Mouse (Mus musculus) embryonic stem cell, embryonic (primary cell): ENCODE results near the gene Mrpl58.

Experiments used
- CTCF ChIA-PET, 4 experiments: fragments of 300-600 bp in 2 of 4; fragments of 350-600 bp in 2 of 4; sonication (Branson Sonifier 250); formaldehyde crosslinking; loops; one replicate each; lab custom pipeline; 2022; ENCODE audit warnings: inconsistent platforms in 2 of 4; lab: Charles Lee
- POLR2A ChIA-PET, 4 experiments: fragments of 300-600 bp in 2 of 4; fragments of 350-600 bp in 2 of 4; sonication (Branson Sonifier 250); formaldehyde crosslinking; loops; one replicate each; lab custom pipeline; 2022; ENCODE audit warnings: antibody characterized with exemption in 4 of 4, inconsistent platforms in 1 of 4; lab: Charles Lee

Mrpl58 gene

GRCm38 (mm10) chr11:115374695-115375425 lies 28.7 kb upstream of the Mrpl58 start:
- ChIA-PET POLR2A (interaction anchor here (0.6 to 1.2 kb wide), 7 partner anchors 8 to 439 kb away, joined by 3 to 5 read pairs (median 4); partner anchors contain the start of gene Caskin2 (in 1 of the 4)), CTCF (interaction anchor here in 2 of 4 experiments (0.6 to 1.3 kb wide), 2 partner anchors 118 to 150 kb away, joined by 3 to 4 read pairs; no protein-coding TSS in a partner anchor)

GRCm38 (mm10) chr11:115376722-115377121 lies 26.8 kb upstream of the Mrpl58 start:
- ChIA-PET POLR2A (interaction anchor here in 3 of 4 experiments (0.6 to 1.0 kb wide), 3 partner anchors 12 to 42 kb away, joined by 3 to 4 read pairs (median 3); partner anchors contain the start of gene Otop3 (in 1 of the 3)), CTCF (no interaction called here)

GRCm38 (mm10) chr11:115377254-115377653 lies 26.3 kb upstream of the Mrpl58 start:
- ChIA-PET CTCF (interaction anchor here in 3 of 4 experiments (0.5 to 1.0 kb wide), 4 partner anchors 9 to 151 kb away, joined by 3 to 4 read pairs (median 3); partner anchors contain the start of gene Hid1 (in 1 of the 3)), POLR2A (interaction anchor here in 2 of 4 experiments (0.6 to 1.0 kb wide), 4 partner anchors 13 to 42 kb away, joined by 3 to 6 read pairs (median 3); partner anchors contain the start of gene Otop3 (in 1 of the 2))

GRCm38 (mm10) chr11:115377854-115378253 lies 25.7 kb upstream of the Mrpl58 start:
- ChIA-PET POLR2A (interaction anchor here in 1 of 4 experiments (1.0 to 1.2 kb wide), 4 partner anchors 11 to 35 kb away, joined by 3 to 6 read pairs (median 4); partner anchors contain the start of gene Hid1), CTCF (interaction anchor here (0.5 to 1.0 kb wide), 6 partner anchors 10 to 150 kb away, joined by 3 to 4 read pairs (median 3); partner anchors contain the start of gene Hid1 (in 1 of the 4))

GRCm38 (mm10) chr11:115381276-115381675 lies 22.3 kb upstream of the Mrpl58 start:
- CTCF ChIA-PET = interaction anchor here (0.6 to 2.0 kb wide), 20 partner anchors 9 to 1316 kb away, joined by 3 to 8 read pairs (median 3); partner anchors contain the start of genes Hid1 (in 2 of the 4), Armc7 (in 1 of the 4), Fdxr (in 1 of the 4) and Mrpl58 (in 1 of the 4)
- POLR2A ChIA-PET = interaction anchor here in 3 of 4 experiments (0.6 to 4.7 kb wide), 47 partner anchors 9 to 643 kb away, joined by 3 to 44 read pairs (median 4); partner anchors contain the start of genes Mrpl58 (in 3 of the 3), Armc7 (in 2 of the 3), Fdxr (in 2 of the 3) and Hid1 (in 2 of the 3)

- ChIA-PET POLR2A (interaction anchor here in 3 of 4 experiments (0.6 to 4.7 kb wide), 51 partner anchors 8 to 643 kb away, joined by 3 to 44 read pairs (median 4); partner anchors contain the start of genes Mrpl58 (in 3 of the 3), Armc7 (in 2 of the 3), Fdxr (in 2 of the 3) and Hid1 (in 2 of the 3)), CTCF (interaction anchor here (0.5 to 2.0 kb wide), 23 partner anchors 8 to 534 kb away, joined by 3 to 17 read pairs (median 3); partner anchors contain the start of genes Hid1 (in 2 of the 4), Armc7 (in 1 of the 4), Fdxr (in 1 of the 4) and Mrpl58 (in 1 of the 4))
These were observed 21.6 kb upstream of the Mrpl58 start, which contains the start of gene Cdr2l for GRCm38 (mm10) chr11:115381743-115382539. TSS of gene Cdr2l (plus strand) at chr11:115381916.

- CTCF ChIA-PET = interaction anchor here in 3 of 4 experiments (0.6 to 2.0 kb wide), 5 partner anchors 11 to 302 kb away, joined by 3 to 6 read pairs (median 3); no protein-coding TSS in a partner anchor
- POLR2A ChIA-PET = interaction anchor here in 3 of 4 experiments (0.6 to 4.7 kb wide), 14 partner anchors 8 to 232 kb away, joined by 3 to 44 read pairs (median 4); partner anchors contain the start of genes Armc7 (in 1 of the 3), Hid1 (in 1 of the 3), Jpt1 (in 1 of the 3) and Mrpl58 (in 1 of the 3)
These were observed 20.7 kb upstream of the Mrpl58 start for GRCm38 (mm10) chr11:115382891-115383290.

GRCm38 (mm10) chr11:115383701-115384474 lies 19.7 kb upstream of the Mrpl58 start:
- POLR2A ChIA-PET = interaction anchor here in 3 of 4 experiments (0.6 to 4.7 kb wide), 8 partner anchors 8 to 137 kb away, joined by 3 to 44 read pairs (median 6); partner anchors contain the start of genes Jpt1 (in 1 of the 3) and Mrpl58 (in 1 of the 3)
- CTCF ChIA-PET = interaction anchor here in 1 of 4 experiments (1.9 kb wide), 1 partner anchor 44 kb away, joined by 5 read pairs; no protein-coding TSS in a partner anchor

- CTCF ChIA-PET = interaction anchor here in 2 of 4 experiments (0.5 to 1.1 kb wide), 2 partner anchors 9 to 22 kb away, joined by 3 to 12 read pairs; no protein-coding TSS in a partner anchor
- POLR2A ChIA-PET = interaction anchor here in 3 of 4 experiments (0.9 to 4.7 kb wide), 5 partner anchors 8 to 130 kb away, joined by 3 to 24 read pairs (median 6); partner anchors contain the start of gene Jpt1 (in 1 of the 3)
These were observed 19.0 kb upstream of the Mrpl58 start for GRCm38 (mm10) chr11:115384587-115384986.

GRCm38 (mm10) chr11:115386859-115387258 lies 16.7 kb upstream of the Mrpl58 start:
- CTCF ChIA-PET = interaction anchor here in 2 of 4 experiments (0.6 to 0.8 kb wide), 2 partner anchors 18 to 185 kb away, joined by 3 to 4 read pairs; no protein-coding TSS in a partner anchor
- POLR2A ChIA-PET = interaction anchor here in 3 of 4 experiments (0.6 to 4.1 kb wide), 5 partner anchors 17 to 127 kb away, joined by 3 to 23 read pairs (median 3); partner anchors contain the start of genes Jpt1 (in 1 of the 3) and Mrpl58 (in 1 of the 3)

- ChIA-PET POLR2A (interaction anchor here in 3 of 4 experiments (0.7 to 5.8 kb wide), 15 partner anchors 8 to 822 kb away, joined by 3 to 44 read pairs (median 5); partner anchors contain the start of genes Cdr2l (in 3 of the 3), Mrpl58 (in 2 of the 3), Jpt1 (in 1 of the 3) and Slc9a3r1 (in 1 of the 3)), CTCF (interaction anchor here in 1 of 4 experiments (1.0 kb wide), 1 partner anchor 37 kb away, joined by 3 read pairs; no protein-coding TSS in a partner anchor)
These were observed 12.2 kb upstream of the Mrpl58 start for GRCm38 (mm10) chr11:115391358-115391757.

GRCm38 (mm10) chr11:115393721-115394325 lies 9.7 kb upstream of the Mrpl58 start:
- POLR2A ChIA-PET = interaction anchor here (0.5 to 5.8 kb wide), 29 partner anchors 9 to 390 kb away, joined by 3 to 44 read pairs (median 4); partner anchors contain the start of genes Cdr2l (in 3 of the 4), Mrpl58 (in 2 of the 4), Armc7 (in 1 of the 4) and Atp5h (in 1 of the 4)
- CTCF ChIA-PET = interaction anchor here (0.6 to 2.0 kb wide), 14 partner anchors 9 to 313 kb away, joined by 3 to 8 read pairs (median 3); partner anchors contain the start of gene Cdr2l (in 1 of the 4)

GRCm38 (mm10) chr11:115398085-115398484 lies 5.5 kb upstream of the Mrpl58 start:
- POLR2A ChIA-PET = interaction anchor here in 2 of 4 experiments (0.7 to 1.0 kb wide), 4 partner anchors 12 to 385 kb away, joined by 3 read pairs; no protein-coding TSS in a partner anchor
- CTCF ChIA-PET = interaction anchor here in 1 of 4 experiments (0.6 kb wide), 1 partner anchor 15 kb away, joined by 3 read pairs; no protein-coding TSS in a partner anchor

GRCm38 (mm10) chr11:115400126-115400525 lies 3.4 kb upstream of the Mrpl58 start:
- ChIA-PET POLR2A (interaction anchor here (0.5 to 5.8 kb wide), 6 partner anchors 9 to 17 kb away, joined by 3 to 54 read pairs (median 4); no protein-coding TSS in a partner anchor), CTCF (interaction anchor here in 2 of 4 experiments (0.6 to 0.7 kb wide), 3 partner anchors 11 to 605 kb away, joined by 3 read pairs; no protein-coding TSS in a partner anchor)
